Mouse (Mus musculus): Measurements from ENCODE around the gene Sin3b. TPM values are rescaled to one million over a fixed set of nuclear protein-coding genes. Genes with fewer than 3 reads are reported as not detected.
A peak's percentile ranks its signal among the peaks of the same experiment; 100 is the strongest.

Sin3b gene
- polyA plus RNA-seq, 1 experiment from 2014 or later = 175 TPM

- peaks cover 68% of the 10 kb centered on the region for H3K36me3 ChIP-seq
- 93% methylated on average over 15 of the region's 15 CpGs for whole genome bisulfite sequencing
- H3K4me3 ChIP-seq = no peak overlapping the region
- H3K9me3 ChIP-seq = no peaks in the 10 kb centered on the region
- no peaks in the 10 kb centered on the region for H3K4me1 ChIP-seq (replicated peaks)
- no peak for DNase-seq (ENCODE audit: low spot score)
- H3K27ac ChIP-seq = no peak overlapping the region
- H3K27me3 ChIP-seq (ENCODE audit: insufficient read depth, poor library complexity, severe bottlenecking) = no peaks in the 10 kb centered on the region
Observed at GRCm38 (mm10) chr8:72757426-72758195, 34.5 kb downstream of the Sin3b start.

GRCm38 (mm10) chr8:72758310-72758709, 35.2 kb downstream of the Sin3b start:
- H3K27me3 ChIP-seq (ENCODE audit: insufficient read depth, poor library complexity, severe bottlenecking) = no peaks in the 10 kb centered on the region
- no peak overlapping the region for H3K27ac ChIP-seq
- H3K36me3 ChIP-seq = peaks cover 61% of the 10 kb centered on the region
- H3K4me1 ChIP-seq (replicated peaks) = no peaks in the 10 kb centered on the region
- H3K9me3 ChIP-seq = no peaks in the 10 kb centered on the region
- DNase-seq (ENCODE audit: low spot score) = no peak
- no peak overlapping the region for H3K4me3 ChIP-seq

- H3K9me3 ChIP-seq = no peaks in the 10 kb centered on the region
- no peaks in the 10 kb centered on the region for H3K4me1 ChIP-seq (replicated peaks)
- no peak for DNase-seq (ENCODE audit: low spot score)
- 89% methylated on average over 3 of the region's 3 CpGs for WGBS
- H3K36me3 ChIP-seq = peaks cover 46% of the 10 kb centered on the region
- no peaks in the 10 kb centered on the region for H3K27me3 ChIP-seq (ENCODE audit: insufficient read depth, poor library complexity, severe bottlenecking)
- H3K27ac ChIP-seq = no peak overlapping the region
- H3K4me3 ChIP-seq = no peak overlapping the region
Observed at GRCm38 (mm10) chr8:72760216-72760615, 37.1 kb downstream of the Sin3b start.

- WGBS = 81% methylated on average over 7 of the region's 7 CpGs
Observed at GRCm38 (mm10) chr8:72761322-72762051, 38.4 kb downstream of the Sin3b start, which contains the start of gene F2rl3. Gene F2rl3 (plus strand): TSS chr8:72761880.

GRCm38 (mm10) chr8:72762306-72762705, 39.2 kb downstream of the Sin3b start:
- DNase-seq (ENCODE audit: low spot score) = no peak
- 92% methylated on average over 12 of the region's 12 CpGs for WGBS
- no peaks in the 10 kb centered on the region for H3K9me3 ChIP-seq
- no peaks in the 10 kb centered on the region for H3K27me3 ChIP-seq (ENCODE audit: insufficient read depth, poor library complexity, severe bottlenecking)
- H3K36me3 ChIP-seq = peaks cover 25% of the 10 kb centered on the region
- no peak overlapping the region for H3K4me3 ChIP-seq
- H3K27ac ChIP-seq = peak overlapping the region; percentile 13
- H3K4me1 ChIP-seq (replicated peaks) = peaks cover 5% of the 10 kb centered on the region; the same call in 1 of the 2 replicates

More at GRCm38 (mm10) chr8:72761322-72762051, 38.4 kb downstream of the Sin3b start, which contains the start of gene F2rl3:
- 0 out of 2 replicates have a peak, but pooled peaks cover under 1% of the 10 kb centered on the region for H3K4me1 ChIP-seq (replicated peaks)
- no peak within 1 kb of the TSS for H3K4me3 ChIP-seq
- peaks cover 33% of the 10 kb centered on the region for H3K36me3 ChIP-seq
- no peak for DNase-seq (ENCODE audit: low spot score)
- H3K27me3 ChIP-seq (ENCODE audit: insufficient read depth, poor library complexity, severe bottlenecking) = no peaks in the 10 kb centered on the region
- peak within 1 kb of the TSS; percentile 35 for H3K27ac ChIP-seq
- no peaks in the 10 kb centered on the region for H3K9me3 ChIP-seq

GRCm38 (mm10) chr8:72765696-72766095, 42.6 kb downstream of the Sin3b start:
- H3K36me3 ChIP-seq = no peaks in the 10 kb centered on the region
- 63% methylated on average over 4 of the region's 4 CpGs for WGBS
- no peak overlapping the region for H3K4me3 ChIP-seq
- peaks cover 5% of the 10 kb centered on the region; the same call in 1 of the 2 replicates for H3K4me1 ChIP-seq (replicated peaks)
- DNase-seq (ENCODE audit: low spot score) = no peak
- no peaks in the 10 kb centered on the region for H3K27me3 ChIP-seq (ENCODE audit: insufficient read depth, poor library complexity, severe bottlenecking)
- H3K27ac ChIP-seq = no peak overlapping the region
- no peaks in the 10 kb centered on the region for H3K9me3 ChIP-seq

- no peak for DNase-seq (ENCODE audit: low spot score)
- Histone ChIP-seq H3K27ac (no peak overlapping the region), H3K9me3 (no peaks in the 10 kb centered on the region), H3K4me1 (replicated peaks) (peaks cover 5% of the 10 kb centered on the region; the same call in 1 of the 2 replicates), H3K27me3 (ENCODE audit: insufficient read depth, poor library complexity, severe bottlenecking) (no peaks in the 10 kb centered on the region), H3K4me3 (no peak overlapping the region), H3K36me3 (no peaks in the 10 kb centered on the region)
- WGBS = 35% methylated on average over 7 of the region's 7 CpGs
Observed at GRCm38 (mm10) chr8:72766777-72767176, 43.7 kb downstream of the Sin3b start.

GRCm38 (mm10) chr8:72777797-72778196, 54.7 kb downstream of the Sin3b start:
- H3K27me3 ChIP-seq (ENCODE audit: insufficient read depth, poor library complexity, severe bottlenecking) = no peaks in the 10 kb centered on the region
- no peaks in the 10 kb centered on the region for H3K4me1 ChIP-seq (replicated peaks)
- DNase-seq (ENCODE audit: low spot score) = no peak
- WGBS = 91% methylated on average over 1 of the region's 1 CpGs
- no peak overlapping the region for H3K27ac ChIP-seq
- H3K9me3 ChIP-seq = no peaks in the 10 kb centered on the region
- no peak overlapping the region for H3K4me3 ChIP-seq
- no peaks in the 10 kb centered on the region for H3K36me3 ChIP-seq

GRCm38 (mm10) chr8:72780644-72781043, 57.6 kb downstream of the Sin3b start:
- WGBS = 90% methylated on average over 4 of the region's 4 CpGs

GRCm38 (mm10) chr8:72801583-72801982, 78.5 kb downstream of the Sin3b start:
- Histone ChIP-seq H3K9me3 (peaks cover 6% of the 10 kb centered on the region; the same call in 1 of the 2 replicates), H3K4me1 (replicated peaks) (no peaks in the 10 kb centered on the region), H3K36me3 (no peaks in the 10 kb centered on the region), H3K27ac (no peak overlapping the region), H3K4me3 (no peak overlapping the region), H3K27me3 (ENCODE audit: insufficient read depth, poor library complexity, severe bottlenecking) (no peaks in the 10 kb centered on the region)
- DNase-seq (ENCODE audit: low spot score) = no peak
- 82% methylated on average over 2 of the region's 2 CpGs for WGBS

More at GRCm38 (mm10) chr8:72780644-72781043, 57.6 kb downstream of the Sin3b start:
- Histone ChIP-seq H3K27ac (no peak overlapping the region), H3K9me3 (no peaks in the 10 kb centered on the region), H3K27me3 (ENCODE audit: insufficient read depth, poor library complexity, severe bottlenecking) (no peaks in the 10 kb centered on the region), H3K36me3 (no peaks in the 10 kb centered on the region), H3K4me1 (replicated peaks) (no peaks in the 10 kb centered on the region), H3K4me3 (no peak overlapping the region)
- no peak for DNase-seq (ENCODE audit: low spot score)

Other genes with a start within 250 kb of the Sin3b start
- 99.1 and 105 TPM in 2 replicates for gene Cherp, start 248.1 kb upstream of the Sin3b start, polyA plus RNA-seq (2016; fragmentation: Nextera tagmentation; extraction: Ambion mirVana)
- gene Slc35e1, start 230.7 kb upstream of the Sin3b start, polyA plus RNA-seq (2016; fragmentation: Nextera tagmentation; extraction: Ambion mirVana) = 19.6 and 21.3 TPM in 2 replicates
- 18.9 and 21.9 TPM in 2 replicates for gene Med26, start 175.0 kb upstream of the Sin3b start, polyA plus RNA-seq (2016; fragmentation: Nextera tagmentation; extraction: Ambion mirVana)
- 113 and 125 TPM in 2 replicates for gene Smim7, start 152.2 kb upstream of the Sin3b start, polyA plus RNA-seq (2016; fragmentation: Nextera tagmentation; extraction: Ambion mirVana)
- gene Tmem38a, start 151.2 kb upstream of the Sin3b start, polyA plus RNA-seq (2016; fragmentation: Nextera tagmentation; extraction: Ambion mirVana) = 8.6 and 11.0 TPM in 2 replicates
- gene Nwd1, start 76.6 kb upstream of the Sin3b start, polyA plus RNA-seq (2016; fragmentation: Nextera tagmentation; extraction: Ambion mirVana) = 0.02 TPM in 1 of 2 replicates, not detected in the other
- 1.9 and 2.5 TPM in 2 replicates for gene F2rl3, start 38.6 kb downstream of the Sin3b start, polyA plus RNA-seq (2016; fragmentation: Nextera tagmentation; extraction: Ambion mirVana)